Mouse (Mus musculus): ENCODE results near the gene Fbxo17. TPM values are rescaled to one million over a fixed set of nuclear protein-coding genes. Genes with fewer than 3 reads are reported as not detected.
A peak's percentile ranks its signal among the peaks of the same experiment; 100 is the strongest.

Gene Fbxo17
- polyA plus RNA-seq, 1 experiment from 2014 or later = 8.3 TPM

GRCm38 (mm10) chr7:28722079-28722478, 5.5 kb downstream of the Fbxo17 start:
- H3K27ac ChIP-seq (ENCODE audit: low read depth, low read length) = no peak overlapping the region
- H3K27me3 ChIP-seq (ENCODE audit: control insufficient read depth, insufficient read depth, low read length) = no peaks in the 10 kb centered on the region
- H3K4me2 ChIP-seq (ENCODE audit: low read depth, low read length, severe bottlenecking) = no peak overlapping the region
- no peaks in the 10 kb centered on the region for H3K36me3 ChIP-seq (ENCODE audit: control insufficient read depth, insufficient read depth, low read length)
- 92% methylated on average over 7 of the region's 7 CpGs for WGBS
- ATAC-seq (replicated peaks; ENCODE audit: low FRiP score) = no peak
- H3K4me3 ChIP-seq (ENCODE audit: low read depth, low read length) = no peak overlapping the region
- H3K9ac ChIP-seq (ENCODE audit: low read length) = no peak overlapping the region
- no peaks in the 10 kb centered on the region; the same call in 1 of the 2 replicates for H3K9me3 ChIP-seq (ENCODE audit: control insufficient read depth, low read length)
- DNase-seq (ENCODE audit: low spot score) = no peak
- no peaks in the 10 kb centered on the region for H3K4me1 ChIP-seq (replicated peaks; ENCODE audit: control insufficient read depth, insufficient read depth, low read length)

- ATAC-seq (replicated peaks; ENCODE audit: low FRiP score) (no peak), DNase-seq (ENCODE audit: low spot score) (no peak)
- no peaks in the 10 kb centered on the region for H3K36me3 ChIP-seq (ENCODE audit: control insufficient read depth, insufficient read depth, low read length)
- no peaks in the 10 kb centered on the region; the same call in 1 of the 2 replicates for H3K9me3 ChIP-seq (ENCODE audit: control insufficient read depth, low read length)
- H3K9ac ChIP-seq (ENCODE audit: low read length) = no peak overlapping the region
- H3K27me3 ChIP-seq (ENCODE audit: control insufficient read depth, insufficient read depth, low read length) = no peaks in the 10 kb centered on the region
- H3K4me2 ChIP-seq (ENCODE audit: low read depth, low read length, severe bottlenecking) = no peak overlapping the region
- H3K4me3 ChIP-seq (ENCODE audit: low read depth, low read length) = no peak overlapping the region
- H3K27ac ChIP-seq (ENCODE audit: low read depth, low read length) = no peak overlapping the region
- WGBS = 92% methylated on average over 2 of the region's 2 CpGs
- no peaks in the 10 kb centered on the region for H3K4me1 ChIP-seq (replicated peaks; ENCODE audit: control insufficient read depth, insufficient read depth, low read length)
Measured at GRCm38 (mm10) chr7:28724613-28725012, 8.0 kb downstream of the Fbxo17 start.

- DNase-seq (ENCODE audit: low spot score) (peak; percentile 91), ATAC-seq (replicated peaks; ENCODE audit: low FRiP score) (0 out of 2 replicates have a peak, but pooled peaks have one; percentile 64)
- Histone ChIP-seq H3K27ac (ENCODE audit: low read depth, low read length) (no peak overlapping the region), H3K9ac (ENCODE audit: low read length) (no peak overlapping the region), H3K27me3 (ENCODE audit: control insufficient read depth, insufficient read depth, low read length) (no peaks in the 10 kb centered on the region), H3K4me1 (replicated peaks; ENCODE audit: control insufficient read depth, insufficient read depth, low read length) (no peaks in the 10 kb centered on the region), H3K4me2 (ENCODE audit: low read depth, low read length, severe bottlenecking) (no peak overlapping the region), H3K4me3 (ENCODE audit: low read depth, low read length) (no peak overlapping the region), H3K36me3 (ENCODE audit: control insufficient read depth, insufficient read depth, low read length) (no peaks in the 10 kb centered on the region), H3K9me3 (ENCODE audit: control insufficient read depth, low read length) (no peaks in the 10 kb centered on the region; the same call in 1 of the 2 replicates)
- 11% methylated on average over 14 of the region's 14 CpGs for WGBS
Measured at GRCm38 (mm10) chr7:28726600-28726999, 10.0 kb downstream of the Fbxo17 start.

- H3K9me3 ChIP-seq (ENCODE audit: control insufficient read depth, low read length) = no peaks in the 10 kb centered on the region; the same call in 1 of the 2 replicates
- no peak overlapping the region for H3K9ac ChIP-seq (ENCODE audit: low read length)
- no peak overlapping the region for H3K4me2 ChIP-seq (ENCODE audit: low read depth, low read length, severe bottlenecking)
- H3K36me3 ChIP-seq (ENCODE audit: control insufficient read depth, insufficient read depth, low read length) = no peaks in the 10 kb centered on the region
- peaks cover 5% of the 10 kb centered on the region; the same call in 1 of the 2 replicates for H3K4me1 ChIP-seq (replicated peaks; ENCODE audit: control insufficient read depth, insufficient read depth, low read length)
- no peak for ATAC-seq (replicated peaks; ENCODE audit: low FRiP score)
- H3K27me3 ChIP-seq (ENCODE audit: control insufficient read depth, insufficient read depth, low read length) = peaks cover 2% of the 10 kb centered on the region; the same call in 1 of the 2 replicates
- WGBS = 66% methylated on average over 10 of the region's 10 CpGs
- H3K4me3 ChIP-seq (ENCODE audit: low read depth, low read length) = no peak overlapping the region
- DNase-seq (ENCODE audit: low spot score) = no peak
- H3K27ac ChIP-seq (ENCODE audit: low read depth, low read length) = no peak overlapping the region
Measured at GRCm38 (mm10) chr7:28727649-28728340, 11.2 kb downstream of the Fbxo17 start.

- 3% methylated on average over 58 of the region's 58 CpGs for WGBS
- no peaks in the 10 kb centered on the region; the same call in 1 of the 2 replicates for H3K9me3 ChIP-seq (ENCODE audit: control insufficient read depth, low read length)
- H3K36me3 ChIP-seq (ENCODE audit: control insufficient read depth, insufficient read depth, low read length) = no peaks in the 10 kb centered on the region
- DNase-seq (ENCODE audit: low spot score) (peak; percentile 89), ATAC-seq (replicated peaks; ENCODE audit: low FRiP score) (peak; percentile 83)
- peak overlapping the region; percentile 56 for H3K9ac ChIP-seq (ENCODE audit: low read length)
- no peak overlapping the region for H3K27ac ChIP-seq (ENCODE audit: low read depth, low read length)
- H3K4me2 ChIP-seq (ENCODE audit: low read depth, low read length, severe bottlenecking) = peak overlapping the region; percentile 70
- H3K27me3 ChIP-seq (ENCODE audit: control insufficient read depth, insufficient read depth, low read length) = peaks cover 2% of the 10 kb centered on the region; the same call in 1 of the 2 replicates
- peaks cover 7% of the 10 kb centered on the region for H3K4me1 ChIP-seq (replicated peaks; ENCODE audit: control insufficient read depth, insufficient read depth, low read length)
- peak overlapping the region; percentile 44 for H3K4me3 ChIP-seq (ENCODE audit: low read depth, low read length)
Measured at GRCm38 (mm10) chr7:28732341-28733142, 15.9 kb downstream of the Fbxo17 start.

GRCm38 (mm10) chr7:28733211-28733610, 16.6 kb downstream of the Fbxo17 start:
- DNase-seq (ENCODE audit: low spot score) = no peak
- Histone ChIP-seq H3K27ac (ENCODE audit: low read depth, low read length) (no peak overlapping the region), H3K4me1 (replicated peaks; ENCODE audit: control insufficient read depth, insufficient read depth, low read length) (peaks cover 7% of the 10 kb centered on the region), H3K9me3 (ENCODE audit: control insufficient read depth, low read length) (no peaks in the 10 kb centered on the region; the same call in 1 of the 2 replicates), H3K27me3 (ENCODE audit: control insufficient read depth, insufficient read depth, low read length) (peaks cover 2% of the 10 kb centered on the region; the same call in 1 of the 2 replicates), H3K36me3 (ENCODE audit: control insufficient read depth, insufficient read depth, low read length) (no peaks in the 10 kb centered on the region), H3K4me3 (ENCODE audit: low read depth, low read length) (peak overlapping the region; percentile 44), H3K9ac (ENCODE audit: low read length) (peak overlapping the region; percentile 29; the same call in 1 of the 2 replicates), H3K4me2 (ENCODE audit: low read depth, low read length, severe bottlenecking) (peak overlapping the region; percentile 70)
- ATAC-seq (replicated peaks; ENCODE audit: low FRiP score) = 0 out of 2 replicates have a peak, but pooled peaks have one; percentile 47
- whole genome bisulfite sequencing = 11% methylated on average over 11 of the region's 11 CpGs

- no peaks in the 10 kb centered on the region for H3K36me3 ChIP-seq (ENCODE audit: control insufficient read depth, insufficient read depth, low read length)
- H3K27me3 ChIP-seq (ENCODE audit: control insufficient read depth, insufficient read depth, low read length) = peaks cover 2% of the 10 kb centered on the region; the same call in 1 of the 2 replicates
- WGBS = 79% methylated on average over 6 of the region's 6 CpGs
- peaks cover 7% of the 10 kb centered on the region for H3K4me1 ChIP-seq (replicated peaks; ENCODE audit: control insufficient read depth, insufficient read depth, low read length)
- no peak overlapping the region for H3K4me2 ChIP-seq (ENCODE audit: low read depth, low read length, severe bottlenecking)
- no peaks in the 10 kb centered on the region; the same call in 1 of the 2 replicates for H3K9me3 ChIP-seq (ENCODE audit: control insufficient read depth, low read length)
- H3K27ac ChIP-seq (ENCODE audit: low read depth, low read length) = no peak overlapping the region
- no peak overlapping the region for H3K9ac ChIP-seq (ENCODE audit: low read length)
- no peak for ATAC-seq (replicated peaks; ENCODE audit: low FRiP score)
- no peak for DNase-seq (ENCODE audit: low spot score)
- H3K4me3 ChIP-seq (ENCODE audit: low read depth, low read length) = no peak overlapping the region
Measured at GRCm38 (mm10) chr7:28735701-28736100, 19.1 kb downstream of the Fbxo17 start.

- no peaks in the 10 kb centered on the region for H3K27me3 ChIP-seq (ENCODE audit: control insufficient read depth, insufficient read depth, low read length)
- H3K9me3 ChIP-seq (ENCODE audit: control insufficient read depth, low read length) = no peaks in the 10 kb centered on the region
- no peak overlapping the region for H3K27ac ChIP-seq (ENCODE audit: low read depth, low read length)
- ATAC-seq (replicated peaks; ENCODE audit: low FRiP score) = no peak
- WGBS = 96% methylated on average over 21 of the region's 21 CpGs
- H3K36me3 ChIP-seq (ENCODE audit: control insufficient read depth, insufficient read depth, low read length) = no peaks in the 10 kb centered on the region
- no peaks in the 10 kb centered on the region; the same call in 1 of the 2 replicates for H3K4me1 ChIP-seq (replicated peaks; ENCODE audit: control insufficient read depth, insufficient read depth, low read length)
- no peak overlapping the region for H3K4me2 ChIP-seq (ENCODE audit: low read depth, low read length, severe bottlenecking)
- no peak overlapping the region for H3K9ac ChIP-seq (ENCODE audit: low read length)
- no peak overlapping the region for H3K4me3 ChIP-seq (ENCODE audit: low read depth, low read length)
- no peak for DNase-seq (ENCODE audit: low spot score)
Measured at GRCm38 (mm10) chr7:28739829-28740228, 23.2 kb downstream of the Fbxo17 start.
